Mouse (Mus musculus): ENCODE measurements around the gene Wdr74. TPM values are rescaled to one million over a fixed set of nuclear protein-coding genes. Genes with fewer than 3 reads are reported as not detected.

The Wdr74 gene
- polyA plus RNA-seq, 1 experiment from 2014 or later = 83.5 TPM

DNA sequence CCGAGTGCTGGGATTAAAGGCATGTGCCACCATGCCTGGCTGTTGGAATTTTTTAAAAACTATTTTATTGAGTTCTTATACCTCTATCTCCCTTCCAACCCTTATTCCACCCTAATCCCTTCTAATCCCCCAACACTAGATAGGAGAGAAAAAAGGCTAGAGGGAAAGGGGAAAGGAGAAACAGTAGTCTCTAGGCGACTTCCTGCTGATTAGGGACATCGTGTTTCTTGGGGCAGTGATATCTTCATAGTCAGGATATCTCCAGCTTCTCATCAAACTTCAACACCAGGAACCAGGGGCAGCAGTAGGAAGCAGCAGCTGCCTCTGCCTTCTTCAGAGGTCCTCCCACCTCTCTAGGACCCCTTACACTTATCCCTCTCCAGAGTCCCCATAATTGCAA lies 1.3 kb upstream of the Wdr74 start:
- H3K4me3 ChIP-seq (replicated peaks; ENCODE audit: low read length) = no peak overlapping the region
- no peak overlapping the region for H3K27ac ChIP-seq (ENCODE audit: low read length)
- H3K27me3 ChIP-seq (ENCODE audit: control insufficient read depth, insufficient read depth, low read length) = no peaks in the 10 kb centered on the region
- no peak for ATAC-seq (ENCODE audit: insufficient read depth, low FRiP score)
- no peaks in the 10 kb centered on the region for H3K4me1 ChIP-seq (ENCODE audit: control insufficient read depth, insufficient read depth, low read length)
- no peaks in the 10 kb centered on the region for H3K9me3 ChIP-seq (replicated peaks; ENCODE audit: control insufficient read depth, low read length)
- H3K9ac ChIP-seq (ENCODE audit: low read length) = no peak overlapping the region
- no peak overlapping the region for H3K4me2 ChIP-seq (ENCODE audit: low read depth, low read length)
- 71% methylated on average over 3 of the region's 3 CpGs for WGBS
- 0 out of 2 replicates have a peak, but pooled peaks cover under 1% of the 10 kb centered on the region for H3K36me3 ChIP-seq (ENCODE audit: control insufficient read depth, insufficient read depth, low read length)

DNA sequence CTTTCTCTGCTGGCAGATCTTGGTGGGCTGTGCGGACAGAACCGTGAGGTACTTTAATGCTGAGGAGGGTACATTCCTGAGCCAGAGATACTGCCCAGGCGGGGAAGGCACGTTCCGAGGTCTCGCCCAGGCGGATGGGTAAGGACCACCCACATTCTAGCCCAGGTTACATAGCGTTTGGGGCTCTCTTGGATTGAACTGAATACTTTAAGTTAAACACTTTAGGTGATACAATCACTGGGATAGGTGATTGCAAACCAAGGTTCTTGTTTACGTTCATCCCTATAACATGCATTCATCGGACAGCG lies 487 bp downstream of the Wdr74 start:
- peaks cover 11% of the 10 kb centered on the region for H3K36me3 ChIP-seq (ENCODE audit: control insufficient read depth, insufficient read depth, low read length)
- peak overlapping the region; percentile 30 for H3K27ac ChIP-seq (ENCODE audit: low read length)
- no peaks in the 10 kb centered on the region for H3K9me3 ChIP-seq (replicated peaks; ENCODE audit: control insufficient read depth, low read length)
- 1% methylated on average over 11 of the region's 11 CpGs for WGBS
- peak overlapping the region; percentile 92 for H3K9ac ChIP-seq (ENCODE audit: low read length)
- H3K4me2 ChIP-seq (ENCODE audit: low read depth, low read length) = peak overlapping the region; percentile 74
- no peaks in the 10 kb centered on the region for H3K27me3 ChIP-seq (ENCODE audit: control insufficient read depth, insufficient read depth, low read length)
- peak; percentile 6; the same call in 1 of the 2 replicates for ATAC-seq (ENCODE audit: insufficient read depth, low FRiP score)
- peak overlapping the region; percentile 94 for H3K4me3 ChIP-seq (replicated peaks; ENCODE audit: low read length)
- H3K4me1 ChIP-seq (ENCODE audit: control insufficient read depth, insufficient read depth, low read length) = peaks cover 8% of the 10 kb centered on the region

DNA sequence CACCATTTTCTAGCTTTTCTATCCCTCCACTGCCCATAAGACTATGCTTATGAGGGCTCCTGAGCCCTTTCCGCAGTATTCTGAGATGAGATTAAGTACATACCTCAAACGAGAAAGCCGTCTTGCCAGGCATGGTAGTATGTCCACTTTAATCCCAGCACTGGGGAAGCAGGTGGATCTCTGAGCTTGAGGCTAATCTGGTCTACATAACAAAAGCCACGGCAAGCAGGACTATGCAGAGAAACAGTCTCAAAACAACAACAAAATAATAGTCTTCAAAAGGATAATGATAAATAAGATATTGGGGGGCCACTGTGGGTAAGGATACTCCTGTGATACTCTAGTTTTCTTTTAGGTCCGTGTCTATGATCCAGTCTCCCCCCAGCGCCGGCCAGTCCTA lies 3.3 kb downstream of the Wdr74 start:
- ATAC-seq (ENCODE audit: insufficient read depth, low FRiP score) = no peak
- H3K9ac ChIP-seq (ENCODE audit: low read length) = no peak overlapping the region
- no peak overlapping the region for H3K4me2 ChIP-seq (ENCODE audit: low read depth, low read length)
- no peaks in the 10 kb centered on the region for H3K27me3 ChIP-seq (ENCODE audit: control insufficient read depth, insufficient read depth, low read length)
- H3K4me3 ChIP-seq (replicated peaks; ENCODE audit: low read length) = no peak overlapping the region
- H3K27ac ChIP-seq (ENCODE audit: low read length) = no peak overlapping the region
- peaks cover 17% of the 10 kb centered on the region for H3K36me3 ChIP-seq (ENCODE audit: control insufficient read depth, insufficient read depth, low read length)
- H3K4me1 ChIP-seq (ENCODE audit: control insufficient read depth, insufficient read depth, low read length) = peaks cover 14% of the 10 kb centered on the region
- H3K9me3 ChIP-seq (replicated peaks; ENCODE audit: control insufficient read depth, low read length) = no peaks in the 10 kb centered on the region
- 88% methylated on average over 7 of the region's 7 CpGs for WGBS

GRCm38 (mm10) chr19:8739646-8740045 lies 4.0 kb downstream of the Wdr74 start:
- Histone ChIP-seq H3K4me2 (ENCODE audit: low read depth, low read length) (no peak overlapping the region), H3K27me3 (ENCODE audit: control insufficient read depth, insufficient read depth, low read length) (no peaks in the 10 kb centered on the region), H3K36me3 (ENCODE audit: control insufficient read depth, insufficient read depth, low read length) (peaks cover 18% of the 10 kb centered on the region), H3K9ac (ENCODE audit: low read length) (no peak overlapping the region), H3K4me1 (ENCODE audit: control insufficient read depth, insufficient read depth, low read length) (peaks cover 14% of the 10 kb centered on the region), H3K4me3 (replicated peaks; ENCODE audit: low read length) (no peak overlapping the region), H3K27ac (ENCODE audit: low read length) (no peak overlapping the region), H3K9me3 (replicated peaks; ENCODE audit: control insufficient read depth, low read length) (no peaks in the 10 kb centered on the region)
- WGBS = 94% methylated on average over 6 of the region's 6 CpGs
- no peak for ATAC-seq (ENCODE audit: insufficient read depth, low FRiP score)

GRCm38 (mm10) chr19:8740603-8741002 lies 5.0 kb downstream of the Wdr74 start, which contains the start of gene 1700092M07Rik:
1700092M07Rik (plus strand) TSS chr19:8740718.
- peak within 1 kb of the TSS; percentile 98 for H3K27ac ChIP-seq (ENCODE audit: low read length)
- peak within 1 kb of the TSS; percentile 81 for H3K4me3 ChIP-seq (replicated peaks; ENCODE audit: low read length)
- 62% methylated on average over 14 of the region's 14 CpGs for WGBS
- H3K9ac ChIP-seq (ENCODE audit: low read length) = peak within 1 kb of the TSS; percentile 82
- H3K27me3 ChIP-seq (ENCODE audit: control insufficient read depth, insufficient read depth, low read length) = no peaks in the 10 kb centered on the region
- H3K4me2 ChIP-seq (ENCODE audit: low read depth, low read length) = peak within 1 kb of the TSS; percentile 59
- peaks cover 14% of the 10 kb centered on the region for H3K4me1 ChIP-seq (ENCODE audit: control insufficient read depth, insufficient read depth, low read length)
- no peaks in the 10 kb centered on the region for H3K9me3 ChIP-seq (replicated peaks; ENCODE audit: control insufficient read depth, low read length)
- peaks cover 24% of the 10 kb centered on the region for H3K36me3 ChIP-seq (ENCODE audit: control insufficient read depth, insufficient read depth, low read length)
- ATAC-seq (ENCODE audit: insufficient read depth, low FRiP score) = no peak

GRCm38 (mm10) chr19:8741243-8741869 lies 5.7 kb downstream of the Wdr74 start, which contains the start of gene Stx5a:
Stx5a (plus strand) TSS chr19:8741413.
- H3K9me3 ChIP-seq (replicated peaks; ENCODE audit: control insufficient read depth, low read length) = no peaks in the 10 kb centered on the region
- peak within 1 kb of the TSS; percentile 81 for H3K4me3 ChIP-seq (replicated peaks; ENCODE audit: low read length)
- ATAC-seq (ENCODE audit: insufficient read depth, low FRiP score) = peak; percentile 97
- peak within 1 kb of the TSS; percentile 82 for H3K9ac ChIP-seq (ENCODE audit: low read length)
- peak within 1 kb of the TSS; percentile 98 for H3K27ac ChIP-seq (ENCODE audit: low read length)
- H3K4me2 ChIP-seq (ENCODE audit: low read depth, low read length) = peak within 1 kb of the TSS; percentile 79
- under 1% methylated on average over 36 of the region's 36 CpGs for WGBS
- peaks cover 14% of the 10 kb centered on the region for H3K4me1 ChIP-seq (ENCODE audit: control insufficient read depth, insufficient read depth, low read length)
- H3K36me3 ChIP-seq (ENCODE audit: control insufficient read depth, insufficient read depth, low read length) = peaks cover 24% of the 10 kb centered on the region
- H3K27me3 ChIP-seq (ENCODE audit: control insufficient read depth, insufficient read depth, low read length) = no peaks in the 10 kb centered on the region

GRCm38 (mm10) chr19:8742176-8742575 lies 6.5 kb downstream of the Wdr74 start:
- H3K9ac ChIP-seq (ENCODE audit: low read length) = peak overlapping the region; percentile 82
- ATAC-seq (ENCODE audit: insufficient read depth, low FRiP score) = no peak
- no peaks in the 10 kb centered on the region for H3K27me3 ChIP-seq (ENCODE audit: control insufficient read depth, insufficient read depth, low read length)
- peaks cover 14% of the 10 kb centered on the region for H3K4me1 ChIP-seq (ENCODE audit: control insufficient read depth, insufficient read depth, low read length)
- no peaks in the 10 kb centered on the region for H3K9me3 ChIP-seq (replicated peaks; ENCODE audit: control insufficient read depth, low read length)
- H3K27ac ChIP-seq (ENCODE audit: low read length) = peak overlapping the region; percentile 98
- H3K4me2 ChIP-seq (ENCODE audit: low read depth, low read length) = peak overlapping the region; percentile 79
- H3K4me3 ChIP-seq (replicated peaks; ENCODE audit: low read length) = peak overlapping the region; percentile 81
- WGBS = 11% methylated on average over 14 of the region's 14 CpGs
- H3K36me3 ChIP-seq (ENCODE audit: control insufficient read depth, insufficient read depth, low read length) = peaks cover 29% of the 10 kb centered on the region

DNA sequence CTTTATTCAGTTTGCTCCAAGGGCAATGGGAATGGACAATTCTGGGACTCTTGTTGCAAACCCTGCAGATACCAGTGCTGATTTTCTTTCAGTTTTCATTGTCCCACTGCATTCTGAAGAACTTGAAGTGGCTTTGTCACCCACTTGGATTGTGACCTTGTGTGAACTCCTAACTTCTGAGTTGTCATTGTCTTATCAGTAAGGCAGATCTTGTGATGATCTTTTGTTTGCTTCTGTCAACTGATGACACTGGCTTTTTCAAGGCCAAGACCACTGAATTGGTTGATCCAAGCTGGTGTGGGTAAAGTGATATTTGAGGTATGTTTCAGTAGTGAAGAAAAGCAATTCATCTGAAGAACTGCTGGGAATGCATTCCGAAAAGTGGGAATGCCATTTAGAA lies 9.8 kb downstream of the Wdr74 start:
- Histone ChIP-seq H3K4me3 (replicated peaks; ENCODE audit: low read length) (no peak overlapping the region), H3K9ac (ENCODE audit: low read length) (no peak overlapping the region), H3K36me3 (ENCODE audit: control insufficient read depth, insufficient read depth, low read length) (peaks cover 43% of the 10 kb centered on the region), H3K4me2 (ENCODE audit: low read depth, low read length) (no peak overlapping the region), H3K4me1 (ENCODE audit: control insufficient read depth, insufficient read depth, low read length) (peaks cover 12% of the 10 kb centered on the region), H3K9me3 (replicated peaks; ENCODE audit: control insufficient read depth, low read length) (no peaks in the 10 kb centered on the region), H3K27ac (ENCODE audit: low read length) (no peak overlapping the region), H3K27me3 (ENCODE audit: control insufficient read depth, insufficient read depth, low read length) (no peaks in the 10 kb centered on the region)
- 100% methylated on average over 1 of the region's 1 CpGs for WGBS
- ATAC-seq (ENCODE audit: insufficient read depth, low FRiP score) = no peak

GRCm38 (mm10) chr19:8747368-8747767 lies 11.7 kb downstream of the Wdr74 start:
- Histone ChIP-seq H3K9ac (ENCODE audit: low read length) (no peak overlapping the region), H3K27me3 (ENCODE audit: control insufficient read depth, insufficient read depth, low read length) (no peaks in the 10 kb centered on the region), H3K4me3 (replicated peaks; ENCODE audit: low read length) (no peak overlapping the region), H3K4me2 (ENCODE audit: low read depth, low read length) (no peak overlapping the region), H3K36me3 (ENCODE audit: control insufficient read depth, insufficient read depth, low read length) (peaks cover 41% of the 10 kb centered on the region), H3K4me1 (ENCODE audit: control insufficient read depth, insufficient read depth, low read length) (peaks cover 7% of the 10 kb centered on the region), H3K9me3 (replicated peaks; ENCODE audit: control insufficient read depth, low read length) (no peaks in the 10 kb centered on the region), H3K27ac (ENCODE audit: low read length) (no peak overlapping the region)
- WGBS = 69% methylated on average over 2 of the region's 2 CpGs
- no peak for ATAC-seq (ENCODE audit: insufficient read depth, low FRiP score)
